Mouse (Mus musculus) liver, embryonic 16.5 days (tissue): ENCODE data around the gene Trak1. TPM values are rescaled to one million over a fixed set of nuclear protein-coding genes. Genes with fewer than 3 reads are reported as not detected.

Experiments used
- ATAC-seq: fragments of 200-750 bp; cut with Nextera tagmentation; 2 replicates; pipeline ENCODE4 v1.8.0; 2017; ENCODE audit warnings: low read depth, mild to moderate bottlenecking, moderate number of reproducible peaks, moderate library complexity
- H3K27ac ChIP-seq: fragments of 300-500 bp; sonication (generic); 2 replicates; pipeline ENCODE4 v1.5.1; 2014; ENCODE audit warnings: mild to moderate bottlenecking, low read length
- H3K27me3 ChIP-seq: fragments of 300-500 bp; sonication (generic); 2 replicates; pipeline ENCODE4 v1.6.1; 2014; ENCODE audit warnings: low read depth, low read length, mixed read lengths; ENCODE audit not compliant: control insufficient read depth, insufficient read depth
- H3K36me3 ChIP-seq: fragments of 300-500 bp; sonication (generic); 2 replicates; pipeline ENCODE4 v1.6.1; 2014; ENCODE audit warnings: mild to moderate bottlenecking; ENCODE audit not compliant: control insufficient read depth, insufficient read depth
- H3K4me1 ChIP-seq: fragments of 300-500 bp; sonication (generic); 2 replicates; pipeline ENCODE4 v1.6.1; 2014; ENCODE audit warnings: low read depth, low read length, mixed read lengths; ENCODE audit not compliant: control insufficient read depth
- H3K4me2 ChIP-seq: fragments of 300-500 bp; sonication (generic); 2 replicates; pipeline ENCODE4 v1.6.1; 2014; ENCODE audit warnings: low read depth, low read length, mixed read lengths
- H3K4me3 ChIP-seq: fragments of 300-500 bp; sonication (generic); 2 replicates; pipeline ENCODE4 v1.5.1; 2014; ENCODE audit warnings: low read depth, mild to moderate bottlenecking, low read length
- H3K9ac ChIP-seq: fragments of 300-500 bp; sonication (generic); 2 replicates; pipeline ENCODE4 v1.6.1; 2014; ENCODE audit warnings: low read depth, low read length
- H3K9me3 ChIP-seq: fragments of 300-500 bp; sonication (generic); replicated peaks from 2 replicates; pipeline ENCODE4 v1.6.1; 2016; ENCODE audit warnings: low read length; ENCODE audit not compliant: control insufficient read depth
- WGBS: fragments of 180-500 bp; shearing (Covaris S2); extraction: QIAGEN DNeasy Blood & Tissue Kit; methylation state at CpG from one replicate; pipeline ENCODE4 v1.1.7; 2014; ENCODE audit not compliant: insufficient replicate concordance; 5-methylcytosine and 5-hydroxymethylcytosine counted together
- polyA plus RNA-seq: library from polyadenylated mRNA; unstranded; fragments of >200 nt; fragmentation: Nextera tagmentation; extraction: Ambion mirVana; gene quantifications from 2 replicates; pipeline ENCODE4 v1.2.1, GENCODE M21; 2015

The Trak1 gene
- polyA plus RNA-seq, 1 experiment from 2014 or later = 5.2 TPM

DNA sequence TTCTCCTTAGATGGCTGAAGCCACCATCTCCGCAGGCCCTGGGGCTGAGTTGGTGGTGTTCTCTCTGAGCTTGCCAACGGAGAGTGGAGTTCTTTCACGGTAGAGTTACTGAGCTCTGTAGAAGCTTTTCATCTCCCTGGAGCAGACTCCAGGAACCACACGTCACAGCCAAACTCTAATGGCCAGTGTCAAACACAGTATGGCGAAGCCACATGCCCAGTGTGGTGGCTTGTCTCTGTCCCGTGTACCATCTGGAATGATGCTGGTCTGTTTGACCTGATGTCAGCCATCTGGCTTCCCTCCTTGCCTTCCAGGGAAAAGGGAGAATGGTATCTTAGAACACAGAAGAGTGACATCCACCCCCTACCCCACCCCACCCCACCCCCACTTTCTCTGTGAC, 172.4 kb downstream of the Trak1 start:
- Histone ChIP-seq H3K27ac (no peak overlapping the region), H3K36me3 (no peaks in the 10 kb centered on the region), H3K4me1 (no peaks in the 10 kb centered on the region), H3K4me3 (no peak overlapping the region), H3K27me3 (no peaks in the 10 kb centered on the region), H3K4me2 (no peak overlapping the region), H3K9me3 (no peaks in the 10 kb centered on the region), H3K9ac (no peak overlapping the region)
- 81% methylated on average over 6 of the region's 6 CpGs for WGBS
- ATAC-seq = no peak

DNA sequence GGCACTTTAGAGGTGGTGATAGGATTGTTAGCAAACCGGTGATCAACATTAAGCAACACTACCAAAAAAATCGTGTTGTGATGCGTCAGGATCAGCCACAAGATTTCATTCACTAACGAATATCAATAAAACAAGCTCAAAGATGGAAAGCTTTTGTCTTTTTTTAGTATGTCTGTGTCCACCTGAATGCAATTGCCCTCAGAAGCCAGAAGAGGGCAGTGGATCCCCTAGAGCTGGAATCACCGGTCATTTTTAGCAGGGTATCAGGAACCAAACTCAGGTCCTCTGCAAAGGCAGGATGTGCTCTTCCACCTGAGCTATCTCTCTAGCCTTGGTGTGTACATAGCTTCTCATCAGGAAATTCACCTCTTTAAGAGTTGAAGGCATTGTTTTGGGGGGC, 177.5 kb downstream of the Trak1 start:
- Histone ChIP-seq H3K9ac (no peak overlapping the region), H3K4me2 (no peak overlapping the region), H3K4me3 (no peak overlapping the region), H3K36me3 (no peaks in the 10 kb centered on the region), H3K27ac (no peak overlapping the region), H3K9me3 (no peaks in the 10 kb centered on the region), H3K4me1 (no peaks in the 10 kb centered on the region), H3K27me3 (no peaks in the 10 kb centered on the region)
- no peak for ATAC-seq
- 61% methylated on average over 5 of the region's 5 CpGs for WGBS

DNA sequence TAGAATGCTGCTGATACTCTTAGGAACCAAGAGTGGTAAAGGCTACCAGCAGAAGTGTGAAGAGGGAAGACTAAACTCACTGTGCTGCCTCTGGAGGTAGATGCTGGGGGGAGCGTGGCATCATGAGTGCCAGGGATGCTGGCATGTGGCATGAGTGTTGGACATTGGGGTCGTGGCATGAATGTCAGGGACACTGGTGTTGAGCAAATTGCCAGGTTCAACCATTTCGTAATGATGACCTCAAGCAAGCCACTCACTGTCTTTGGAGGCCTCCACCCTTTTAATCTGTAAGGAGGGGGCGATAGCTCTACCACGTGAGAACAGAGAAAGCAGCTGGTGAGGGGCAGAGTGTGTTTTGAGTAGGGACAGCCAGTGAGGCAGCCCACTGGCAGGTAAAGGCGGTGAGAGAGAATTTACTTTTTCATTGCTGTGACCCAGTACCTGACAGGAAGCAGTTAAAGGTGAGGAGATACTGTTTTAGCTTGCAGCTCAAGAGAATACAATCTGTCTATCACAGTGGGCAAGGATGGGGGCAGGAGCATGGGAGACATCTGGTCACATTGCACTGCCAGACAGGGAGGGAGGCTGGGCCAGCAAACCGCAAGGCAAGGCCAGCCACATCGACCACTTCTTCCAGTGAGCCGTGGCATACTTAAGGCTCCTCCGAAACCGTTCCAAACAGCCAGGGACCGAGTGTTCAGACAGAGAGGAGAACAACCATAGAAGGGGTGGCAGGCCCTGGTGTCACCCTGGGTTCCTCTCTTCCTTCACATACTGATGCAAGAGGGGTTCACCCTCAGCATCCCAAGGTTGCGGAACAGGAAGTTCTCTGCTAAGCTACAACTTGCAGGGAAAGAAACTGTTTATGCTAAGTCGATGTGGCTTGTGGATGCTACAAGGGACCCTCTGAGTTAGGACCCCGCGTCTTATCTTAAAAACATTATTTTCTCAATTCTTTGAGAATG, 178.5 kb downstream of the Trak1 start:
- ATAC-seq = no peak
- Histone ChIP-seq H3K4me2 (no peak overlapping the region), H3K27me3 (no peaks in the 10 kb centered on the region), H3K4me1 (no peaks in the 10 kb centered on the region), H3K9ac (no peak overlapping the region), H3K27ac (no peak overlapping the region), H3K36me3 (no peaks in the 10 kb centered on the region), H3K9me3 (no peaks in the 10 kb centered on the region), H3K4me3 (no peak overlapping the region)
- WGBS = 62% methylated on average over 16 of the region's 16 CpGs

DNA sequence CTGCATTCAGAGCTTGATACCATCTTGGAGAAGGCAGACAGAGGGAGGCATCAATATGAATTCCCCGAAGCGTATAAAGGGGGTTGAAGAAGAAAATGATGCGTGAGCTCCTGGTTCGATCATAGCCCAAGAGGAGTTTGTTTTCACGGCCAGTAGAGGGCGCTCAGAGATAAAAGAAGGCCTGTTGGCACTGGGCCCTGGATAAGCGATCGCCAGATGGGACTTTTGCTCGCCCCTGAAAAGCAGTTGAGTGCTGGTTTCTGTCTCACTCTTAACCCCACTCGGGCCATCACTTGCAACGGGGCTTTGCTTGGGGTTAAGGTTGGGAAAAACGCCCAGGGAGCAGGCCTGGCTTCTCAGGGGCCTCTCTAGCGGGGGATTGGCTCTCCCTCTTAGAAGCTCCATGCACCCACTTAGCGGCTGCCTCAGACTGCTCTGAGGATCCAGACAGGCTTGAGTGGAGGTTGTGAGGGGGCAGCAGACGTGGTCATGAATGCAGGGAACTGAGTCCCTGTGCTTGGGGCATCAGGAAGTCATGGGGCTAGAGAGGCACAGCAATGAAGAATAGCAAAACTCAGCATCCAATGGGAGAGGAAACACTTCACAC, 180.1 kb downstream of the Trak1 start:
- Histone ChIP-seq H3K4me1 (no peaks in the 10 kb centered on the region), H3K4me2 (no peak overlapping the region), H3K9me3 (no peaks in the 10 kb centered on the region), H3K36me3 (no peaks in the 10 kb centered on the region), H3K4me3 (no peak overlapping the region), H3K27me3 (no peaks in the 10 kb centered on the region), H3K27ac (no peak overlapping the region), H3K9ac (no peak overlapping the region)
- 15% methylated on average over 15 of the region's 15 CpGs for WGBS
- 0 out of 2 replicates have a peak, but pooled peaks have one; percentile 30 for ATAC-seq

DNA sequence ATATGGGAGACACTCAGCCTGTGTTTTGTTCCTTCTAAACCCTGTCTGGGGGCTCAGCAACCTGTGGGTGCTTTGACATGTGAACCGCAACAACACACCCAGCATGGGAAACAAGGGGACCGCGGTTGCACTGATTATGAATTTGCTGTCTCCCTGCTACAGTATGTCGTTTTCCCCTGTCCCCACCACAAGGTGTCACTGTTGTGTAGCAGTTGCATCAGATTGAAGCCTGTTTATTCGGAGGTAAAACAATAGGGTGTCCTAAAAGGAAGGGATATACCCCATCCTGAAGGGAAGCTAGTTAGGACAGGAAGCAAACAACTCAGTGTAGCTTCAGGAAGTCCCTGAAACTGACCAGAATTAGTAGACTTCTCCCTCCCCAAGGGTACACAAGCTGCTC, 182.2 kb downstream of the Trak1 start:
- H3K4me2 ChIP-seq = no peak overlapping the region
- no peak overlapping the region for H3K4me3 ChIP-seq
- WGBS = 22% methylated on average over 5 of the region's 5 CpGs
- no peak for ATAC-seq
- no peak overlapping the region for H3K9ac ChIP-seq
- no peaks in the 10 kb centered on the region for H3K9me3 ChIP-seq
- H3K27me3 ChIP-seq = no peaks in the 10 kb centered on the region
- no peaks in the 10 kb centered on the region for H3K4me1 ChIP-seq
- no peak overlapping the region for H3K27ac ChIP-seq
- no peaks in the 10 kb centered on the region for H3K36me3 ChIP-seq

DNA sequence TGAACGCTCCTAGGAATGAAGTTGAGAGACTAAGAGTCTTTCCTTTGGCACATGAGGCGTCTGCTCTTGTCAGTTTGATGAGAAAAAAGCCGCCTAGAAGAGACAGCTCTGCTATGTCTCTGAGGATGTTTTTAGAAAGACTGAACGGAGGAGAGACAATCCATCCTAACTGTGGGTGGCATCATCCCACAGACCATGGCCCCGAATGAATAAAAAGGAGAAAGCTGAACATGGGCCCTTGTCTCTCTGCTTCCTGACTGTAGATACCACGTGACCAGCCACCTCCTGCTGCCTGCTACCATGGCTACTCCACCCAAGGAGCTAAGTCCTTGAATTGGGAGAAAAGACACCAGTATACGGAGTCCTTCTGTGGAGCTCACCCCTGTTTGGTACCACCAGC, 189.9 kb downstream of the Trak1 start:
- H3K27me3 ChIP-seq = peaks cover 4% of the 10 kb centered on the region; the same call in 1 of the 2 replicates
- H3K36me3 ChIP-seq = no peaks in the 10 kb centered on the region
- H3K4me3 ChIP-seq = no peak overlapping the region
- no peaks in the 10 kb centered on the region for H3K4me1 ChIP-seq
- H3K9ac ChIP-seq = no peak overlapping the region
- H3K27ac ChIP-seq = no peak overlapping the region
- no peaks in the 10 kb centered on the region for H3K9me3 ChIP-seq
- WGBS = 50% methylated on average over 7 of the region's 7 CpGs
- no peak for ATAC-seq
- H3K4me2 ChIP-seq = no peak overlapping the region

DNA sequence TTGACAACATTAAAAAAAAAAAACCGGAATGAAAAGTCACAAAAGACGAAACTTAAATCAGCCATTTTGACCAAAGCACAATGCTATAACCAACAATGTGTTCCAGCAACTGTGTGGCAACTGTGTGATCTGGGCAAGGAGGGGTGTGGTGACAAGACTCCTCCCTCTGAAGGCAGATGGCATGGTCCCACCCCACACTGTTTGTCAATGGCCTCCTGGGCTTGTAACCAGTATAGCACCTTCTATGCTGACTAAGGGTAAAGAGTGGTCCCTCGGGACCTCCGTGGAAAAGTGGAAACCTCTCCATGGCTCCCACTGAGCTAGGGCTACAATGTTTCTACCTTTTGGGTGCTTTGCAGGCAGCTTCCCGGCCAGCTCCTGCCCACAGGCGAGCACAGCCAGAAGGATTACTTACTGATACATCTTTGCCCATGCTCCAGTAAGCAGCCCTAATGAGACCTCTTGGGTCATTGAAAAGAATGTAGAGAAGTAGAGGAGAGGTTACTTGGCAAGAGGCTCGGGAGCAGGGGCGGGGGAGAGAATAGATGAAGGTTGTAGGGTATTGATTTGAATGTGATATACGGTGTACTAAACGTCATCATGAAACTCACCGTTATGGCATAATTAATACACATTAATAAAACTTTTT, 194.4 kb downstream of the Trak1 start:
- WGBS = 68% methylated on average over 11 of the region's 11 CpGs
- Histone ChIP-seq H3K36me3 (no peaks in the 10 kb centered on the region), H3K27ac (no peak overlapping the region), H3K4me2 (no peak overlapping the region), H3K4me3 (no peak overlapping the region), H3K4me1 (no peaks in the 10 kb centered on the region), H3K27me3 (peaks cover 42% of the 10 kb centered on the region), H3K9me3 (no peaks in the 10 kb centered on the region), H3K9ac (no peak overlapping the region)
- ATAC-seq = no peak

DNA sequence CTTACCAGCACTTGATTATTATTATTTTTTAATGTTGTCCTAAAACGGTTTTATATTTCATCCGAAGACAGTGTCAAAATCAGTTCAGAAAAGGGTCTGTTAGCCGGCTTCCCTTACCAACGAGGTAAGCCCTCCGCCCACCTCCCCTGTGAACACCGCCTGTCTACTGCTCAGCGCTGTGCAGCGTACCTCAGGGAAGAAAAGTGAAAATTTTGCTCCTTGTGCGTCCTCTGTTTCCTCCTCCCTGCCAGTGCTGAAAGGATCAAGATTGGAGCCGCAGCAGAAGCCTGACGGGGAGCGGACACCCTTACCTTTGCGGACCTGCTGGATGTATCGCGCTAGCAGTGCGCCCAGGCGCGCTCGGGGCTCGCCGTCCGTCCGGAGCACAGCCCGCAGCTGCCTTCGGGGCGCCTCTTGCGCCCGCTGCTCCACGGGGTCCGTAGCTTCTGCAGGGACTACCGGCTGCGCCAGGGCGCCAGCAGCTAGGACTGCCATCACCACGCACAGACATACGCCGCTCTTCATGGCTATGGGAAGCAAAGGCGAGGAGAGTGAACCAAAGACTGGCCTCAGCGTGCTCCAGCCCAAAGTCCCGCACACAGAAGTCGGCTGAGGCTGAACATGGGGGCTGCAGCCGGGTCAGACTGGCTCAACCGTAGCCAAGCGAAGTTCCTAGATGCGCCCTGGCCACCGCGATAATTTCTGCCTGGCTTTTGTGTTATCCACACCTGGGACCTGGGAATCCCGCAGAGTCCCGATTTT, 196.9 kb downstream of the Trak1 start:
- Histone ChIP-seq H3K27me3 (peaks cover 44% of the 10 kb centered on the region), H3K27ac (no peak overlapping the region), H3K4me3 (no peak overlapping the region), H3K9me3 (no peaks in the 10 kb centered on the region), H3K36me3 (no peaks in the 10 kb centered on the region), H3K9ac (no peak overlapping the region), H3K4me1 (no peaks in the 10 kb centered on the region), H3K4me2 (no peak overlapping the region)
- no peak for ATAC-seq
- 3% methylated on average over 48 of the region's 48 CpGs for WGBS
